Mouse (Mus musculus): ENCODE results near the gene Kif3c. TPM values are rescaled to one million over a fixed set of nuclear protein-coding genes. Genes with fewer than 3 reads are reported as not detected.
"Not testable (repeated sequence)": the region's sequence is repeated elsewhere in the genome, so short reads cannot be mapped to it uniquely, and the experiment has no call there.

The Kif3c gene
- total RNA-seq, 2 experiments from 2014 or later = 1.4 to 2.2 TPM

DNA sequence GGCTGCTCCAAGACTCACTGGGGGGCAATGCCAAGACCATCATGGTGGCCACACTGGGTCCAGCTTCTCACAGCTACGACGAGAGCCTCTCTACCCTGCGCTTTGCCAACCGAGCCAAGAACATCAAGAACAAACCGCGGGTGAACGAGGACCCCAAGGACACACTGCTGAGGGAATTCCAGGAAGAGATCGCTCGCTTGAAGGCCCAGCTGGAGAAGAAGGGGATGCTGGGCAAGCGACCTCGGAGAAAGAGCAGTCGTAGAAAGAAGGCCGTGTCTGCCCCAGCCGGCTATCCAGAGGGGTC is 2.0 kb downstream of the Kif3c start:
- ATAC-seq (replicated peaks; ENCODE audit: poor library complexity) = no peak

DNA sequence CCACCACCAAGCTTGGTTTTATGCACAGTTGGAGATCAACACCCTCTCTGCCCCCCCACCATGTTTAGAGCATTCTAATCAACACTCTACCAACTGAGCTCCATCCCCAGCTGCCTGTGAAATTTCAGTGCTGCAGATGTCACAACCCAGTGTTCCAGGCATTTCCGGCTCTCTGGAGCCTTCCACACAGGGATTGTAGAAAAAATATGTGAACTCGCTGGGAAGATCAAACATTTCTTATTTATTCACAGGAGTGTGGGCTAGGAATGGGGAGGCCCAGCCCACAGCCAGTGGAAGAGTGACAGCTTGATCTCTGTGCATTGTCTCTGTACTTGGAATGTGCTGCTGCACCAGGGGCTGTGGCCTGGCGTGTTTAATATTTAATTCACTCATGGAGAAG is 3.8 kb downstream of the Kif3c start:
- ATAC-seq (replicated peaks; ENCODE audit: poor library complexity) = no peak

DNA sequence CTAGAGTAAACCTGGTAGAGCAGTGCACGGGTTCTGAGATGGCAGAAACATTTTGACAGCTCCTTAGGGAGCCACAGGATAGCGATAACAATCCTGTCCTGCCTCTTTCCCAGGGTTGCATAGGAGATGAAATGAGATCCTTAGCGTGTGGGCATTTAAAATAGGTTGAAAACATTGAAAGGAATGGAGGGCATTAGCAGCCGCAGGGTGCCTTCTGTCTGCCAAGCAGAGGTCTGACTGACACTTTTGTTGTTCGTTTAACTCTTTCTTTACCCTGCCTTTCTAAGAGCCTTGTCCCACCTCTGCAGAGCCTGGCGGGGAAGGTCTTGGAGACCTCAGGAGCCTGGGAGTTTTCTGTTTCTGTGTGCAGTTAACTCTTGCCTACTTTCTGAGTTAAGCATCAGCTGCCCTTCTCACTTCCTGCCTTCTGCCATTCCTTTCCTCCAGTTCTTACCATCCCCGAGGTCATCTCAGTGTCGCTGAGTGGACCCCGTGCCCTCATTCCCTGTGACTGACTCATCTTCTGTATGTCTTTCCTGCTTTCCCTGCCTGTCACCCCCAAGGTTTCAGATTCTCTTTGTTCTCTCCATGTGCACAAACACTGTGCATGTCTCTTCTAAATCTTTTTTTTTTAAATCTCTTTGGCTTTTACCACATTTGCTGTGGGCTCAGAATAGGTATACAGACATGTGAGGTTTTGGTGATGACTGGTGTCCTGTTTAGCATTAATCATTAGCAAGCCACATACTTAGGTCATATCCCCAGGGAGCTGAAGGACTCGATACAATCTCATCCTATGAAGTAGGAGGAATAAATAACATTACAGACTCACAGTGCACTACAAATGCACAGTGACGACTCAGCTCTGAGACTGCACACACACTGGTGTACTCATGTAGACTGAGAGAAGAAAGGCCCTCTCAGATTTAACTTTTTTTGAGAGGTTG is 6.3 kb downstream of the Kif3c start:
- no peak for ATAC-seq (replicated peaks; ENCODE audit: poor library complexity)

DNA sequence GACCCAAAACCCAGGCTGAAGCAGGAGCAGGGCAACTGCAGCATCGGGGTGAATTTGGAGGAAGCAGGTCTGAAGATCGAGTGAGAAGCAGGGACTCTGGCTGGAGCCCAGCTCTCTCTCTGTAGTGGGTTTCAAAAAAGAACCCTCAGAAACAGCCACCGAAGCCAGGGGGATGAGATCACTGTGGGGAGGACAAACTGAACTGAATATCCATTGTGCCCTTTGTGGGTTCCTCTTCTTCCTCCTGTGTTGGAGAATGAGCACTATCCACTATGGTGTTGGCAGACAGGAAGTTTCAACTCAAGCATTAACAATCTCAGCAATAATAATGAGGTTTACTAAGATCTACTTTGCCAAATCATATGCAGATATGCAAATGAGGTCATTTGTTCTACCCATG is 7.1 kb downstream of the Kif3c start:
- 0 out of 2 replicates have a peak, but pooled peaks have one; percentile 9 for ATAC-seq (replicated peaks; ENCODE audit: poor library complexity)

DNA sequence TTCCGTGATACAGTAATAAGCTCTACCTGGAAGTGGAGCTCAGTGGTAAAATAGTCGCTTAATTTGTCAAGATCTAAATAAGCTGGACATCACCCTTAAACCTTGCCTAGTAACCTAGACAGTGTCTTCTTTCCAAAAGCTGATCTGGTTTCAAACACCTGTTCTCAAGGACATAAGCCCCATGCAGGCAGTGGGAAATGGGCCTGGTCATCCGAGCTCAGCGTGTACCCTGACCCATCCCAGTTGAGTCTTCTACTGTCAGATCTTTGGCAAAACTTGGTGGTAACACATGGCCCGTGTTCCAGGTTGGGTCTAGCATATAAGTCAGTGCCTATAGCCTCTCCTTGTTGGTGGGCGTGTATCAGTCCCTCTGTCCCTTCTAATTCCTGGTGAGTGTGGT is 8.6 kb downstream of the Kif3c start:
- ATAC-seq (replicated peaks; ENCODE audit: poor library complexity) = no peak

DNA sequence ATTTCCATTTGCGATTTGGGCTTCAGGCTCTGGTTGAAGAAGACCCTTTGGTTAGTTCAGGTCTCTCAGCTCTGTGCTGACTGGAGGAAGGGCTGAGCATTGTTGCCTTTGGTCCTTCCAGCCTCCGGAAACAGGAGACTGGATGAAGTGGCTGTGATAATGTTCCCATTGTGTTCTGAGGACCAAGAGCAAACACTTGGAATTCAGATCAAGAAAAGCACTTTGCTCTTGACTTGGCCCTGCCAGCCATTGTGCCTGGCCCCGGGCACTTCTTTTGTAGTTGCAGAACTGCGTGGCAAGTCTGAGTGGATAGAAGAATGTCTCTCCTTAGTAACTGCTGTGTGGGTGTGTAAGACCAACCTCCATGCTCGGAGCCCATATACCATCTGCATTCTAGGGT is 9.6 kb downstream of the Kif3c start:
- no peak for ATAC-seq (replicated peaks; ENCODE audit: poor library complexity)

DNA sequence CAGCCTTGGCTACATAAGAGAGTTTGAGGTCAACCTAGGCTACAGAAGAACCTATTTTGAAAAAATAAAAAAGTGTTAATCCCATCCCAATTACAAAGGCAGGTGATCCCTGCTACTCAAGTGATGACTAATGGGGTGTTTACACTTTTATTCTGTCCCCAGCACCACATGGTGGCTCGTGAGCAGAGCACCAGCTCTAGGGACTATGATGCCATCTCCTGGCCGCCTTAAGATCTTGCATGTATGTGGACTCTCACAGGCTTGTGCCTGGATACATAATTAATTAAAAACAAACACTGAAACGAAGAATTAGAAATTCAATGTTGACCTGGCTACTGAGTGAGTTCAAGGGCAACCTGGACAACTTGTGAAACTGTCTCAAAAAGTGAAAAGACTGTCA is 12.3 kb downstream of the Kif3c start:
- peak; percentile 99 for ATAC-seq (replicated peaks; ENCODE audit: poor library complexity)

DNA sequence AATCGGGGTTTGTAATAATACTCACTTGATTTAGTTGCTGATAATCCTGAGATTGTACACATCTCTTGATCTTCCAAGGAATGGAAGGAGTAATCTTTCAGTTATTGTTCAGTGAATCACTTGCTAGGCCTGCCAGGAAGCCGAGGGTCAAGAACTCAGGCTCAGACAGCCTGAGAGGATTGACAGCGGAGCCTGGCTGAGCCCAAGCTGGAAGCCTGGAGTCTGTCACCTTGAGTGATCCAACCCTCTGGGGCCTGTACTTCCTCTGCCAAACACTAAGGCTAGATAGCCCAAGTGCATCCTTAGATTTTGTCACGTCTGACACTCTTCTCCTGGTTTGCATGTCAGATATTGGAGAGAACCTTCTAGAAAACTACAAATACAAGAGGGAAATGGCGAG is 12.8 kb downstream of the Kif3c start:
- ATAC-seq (replicated peaks; ENCODE audit: poor library complexity) = no peak

DNA sequence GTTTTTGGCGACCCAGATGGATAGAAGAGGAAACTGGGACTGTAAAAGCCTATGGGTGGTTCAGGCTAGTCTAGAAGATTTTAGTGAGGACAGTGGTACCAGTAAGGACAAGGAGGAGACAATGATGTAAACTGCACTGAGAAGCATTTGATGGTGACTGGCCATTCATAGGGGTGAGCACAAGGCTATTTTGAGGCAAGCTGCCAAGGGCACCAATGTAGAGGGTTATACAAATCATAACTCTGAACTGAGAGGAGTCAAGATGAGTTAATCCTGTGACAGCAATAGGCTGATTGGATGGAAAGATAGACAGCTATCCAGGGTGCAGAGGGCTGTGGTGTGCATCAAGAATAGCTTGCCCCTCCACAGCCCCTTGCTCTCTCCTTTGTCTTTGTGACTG is 19.9 kb downstream of the Kif3c start:
- ATAC-seq (replicated peaks; ENCODE audit: poor library complexity) = no peak

DNA sequence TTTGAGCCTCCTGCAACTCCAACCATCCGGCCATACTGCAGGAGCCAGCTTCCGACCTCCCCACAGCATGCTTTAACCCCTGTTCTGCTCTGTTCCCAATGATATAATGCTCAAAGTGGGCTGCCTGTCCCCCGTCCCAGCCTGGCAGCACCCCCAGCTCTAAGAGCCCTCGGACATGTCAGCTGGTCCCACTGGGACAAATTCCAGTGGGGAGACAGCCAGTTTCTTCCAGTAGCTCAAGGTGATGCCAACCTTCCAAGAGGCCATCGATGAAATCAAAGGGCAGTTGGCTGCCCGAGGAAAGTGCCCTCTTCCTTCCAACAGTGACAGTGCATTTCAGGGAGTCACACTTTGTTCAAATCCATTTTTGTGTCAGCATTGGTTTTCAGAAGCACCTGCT is 20.3 kb downstream of the Kif3c start:
- ATAC-seq (replicated peaks; ENCODE audit: poor library complexity) = no peak

DNA sequence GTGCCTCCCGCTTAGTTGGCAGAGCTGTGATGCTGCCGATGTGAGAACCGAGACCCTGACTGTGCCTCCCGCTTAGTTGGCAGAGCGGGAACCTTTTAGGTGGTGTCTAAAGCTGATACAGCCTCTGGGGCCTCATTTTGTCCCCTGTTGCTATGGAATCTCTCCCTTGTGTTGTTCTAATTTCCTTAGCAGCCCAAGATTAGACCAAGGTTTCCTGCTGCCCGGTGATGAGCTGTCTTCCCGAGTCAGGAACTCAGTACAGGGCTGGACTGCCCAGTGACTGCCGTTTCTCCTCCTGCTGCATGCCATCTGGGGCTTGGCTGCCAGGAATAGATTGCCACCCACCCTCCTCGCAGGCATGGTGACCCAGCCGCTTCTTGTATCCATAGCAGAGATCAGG is 21.0 kb downstream of the Kif3c start:
- no peak for ATAC-seq (replicated peaks; ENCODE audit: poor library complexity)

DNA sequence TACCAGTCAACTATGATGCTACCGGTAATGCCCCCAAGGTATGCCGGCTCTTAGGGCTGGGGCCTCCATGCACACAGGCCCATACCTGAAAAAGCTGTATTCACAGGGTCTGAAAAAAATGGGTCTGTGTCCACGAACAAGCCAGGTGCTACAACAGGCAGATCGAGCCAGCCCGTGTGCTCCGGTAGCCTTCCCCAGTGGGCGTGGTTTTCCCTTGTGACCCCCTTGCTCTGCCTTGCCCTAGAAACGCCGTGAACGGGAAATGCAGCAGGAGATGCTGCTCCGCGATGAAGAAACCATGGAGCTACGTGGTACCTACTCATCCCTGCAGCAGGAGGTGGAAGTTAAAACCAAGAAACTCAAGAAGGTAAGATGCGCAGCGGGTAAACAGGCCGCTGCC is 23.0 kb downstream of the Kif3c start:
- no peak for ATAC-seq (replicated peaks; ENCODE audit: poor library complexity)

DNA sequence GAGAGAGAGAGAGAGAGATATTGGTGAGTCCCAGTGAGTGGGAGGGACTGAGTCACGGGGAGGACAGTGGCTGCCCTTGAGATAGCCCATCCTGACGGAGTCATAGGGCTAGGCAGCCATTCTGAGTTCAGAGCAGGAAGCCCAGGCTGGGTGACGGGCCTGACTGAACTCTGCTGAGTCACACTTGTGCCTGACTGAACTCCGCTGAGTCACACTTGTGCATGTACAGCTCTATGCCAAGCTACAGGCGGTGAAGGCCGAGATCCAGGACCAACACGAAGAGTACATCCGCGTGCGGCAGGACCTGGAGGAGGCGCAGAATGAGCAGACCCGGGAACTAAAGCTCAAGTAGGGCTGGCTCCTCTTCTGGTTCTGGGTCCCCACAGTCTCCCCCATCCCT is 24.5 kb downstream of the Kif3c start:
- ATAC-seq (replicated peaks; ENCODE audit: poor library complexity) = peak; percentile 26; the same call in 1 of the 2 replicates

DNA sequence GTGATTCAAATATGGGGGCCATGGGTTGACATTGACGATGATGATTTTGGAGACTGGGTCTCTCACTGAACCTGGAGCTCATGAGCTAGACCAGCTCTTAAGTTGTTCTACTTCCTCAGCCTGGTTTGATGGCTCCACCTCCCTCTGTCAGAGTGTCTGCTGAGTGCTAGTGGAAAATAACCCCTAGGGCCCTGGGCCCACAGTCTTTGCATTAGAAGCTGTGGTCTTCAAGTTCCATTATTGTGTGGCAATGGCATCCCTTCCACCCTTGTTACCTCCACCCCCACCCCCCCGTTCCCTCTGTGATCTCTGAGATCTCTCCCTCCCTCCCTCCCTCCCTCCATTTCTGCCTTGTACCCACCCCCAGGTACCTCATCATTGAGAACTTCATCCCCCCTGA is 25.1 kb downstream of the Kif3c start:
- ATAC-seq (replicated peaks; ENCODE audit: poor library complexity) = no peak

DNA sequence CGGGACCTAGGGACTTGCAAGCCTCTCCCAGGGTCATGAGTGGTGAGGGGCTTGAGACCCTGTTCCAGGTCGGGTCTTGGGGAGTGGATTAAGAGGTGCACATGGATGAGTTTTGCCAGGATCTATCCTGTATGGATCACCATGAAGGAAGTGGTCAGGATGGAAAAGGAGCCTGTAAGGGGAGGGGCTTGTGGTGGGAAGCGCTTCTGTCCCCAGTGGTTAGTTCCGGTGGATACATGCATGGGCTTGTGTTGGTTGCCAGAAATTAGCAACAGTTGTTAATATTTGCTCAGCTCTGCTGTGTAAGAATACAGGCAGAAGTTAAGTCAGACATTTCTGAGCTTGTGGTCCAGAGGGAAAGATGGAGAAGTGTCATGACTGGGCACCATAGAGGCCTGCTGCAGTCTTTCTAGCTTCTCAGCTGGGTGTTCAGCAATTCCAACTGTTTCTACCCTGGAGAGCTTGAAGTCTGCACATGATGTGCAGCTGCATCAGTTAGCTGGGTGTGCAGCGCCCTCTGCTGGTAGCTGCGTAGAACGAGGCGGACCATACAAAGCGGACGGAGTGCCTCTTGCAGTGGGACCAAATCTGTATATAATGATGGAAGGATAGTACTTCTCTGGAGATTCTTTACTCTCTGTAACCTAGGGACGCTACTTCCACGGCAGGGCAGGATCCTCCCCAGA is 25.8 kb downstream of the Kif3c start:
- peak; percentile 93 for ATAC-seq (replicated peaks; ENCODE audit: poor library complexity)

DNA sequence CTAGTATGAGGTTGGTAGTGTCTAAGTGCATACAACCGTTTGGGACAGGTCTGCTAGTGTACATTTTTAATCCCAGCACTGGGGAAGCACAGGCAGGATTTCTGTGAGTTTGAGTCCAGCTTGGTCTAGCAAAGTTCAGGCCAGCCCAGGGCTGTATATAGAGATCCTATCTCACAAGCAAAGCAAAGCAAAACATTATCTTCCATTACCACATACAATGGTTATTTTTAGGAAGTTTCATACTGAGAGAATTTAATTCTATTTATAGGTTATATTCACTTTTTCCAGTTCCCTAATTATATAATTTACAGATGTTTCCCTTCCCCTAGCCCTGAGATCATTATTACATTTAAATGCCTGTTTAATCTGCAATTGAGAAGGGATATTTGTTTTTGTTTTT is 26.3 kb downstream of the Kif3c start:
- ATAC-seq (replicated peaks; ENCODE audit: poor library complexity) = peak; percentile 45

DNA sequence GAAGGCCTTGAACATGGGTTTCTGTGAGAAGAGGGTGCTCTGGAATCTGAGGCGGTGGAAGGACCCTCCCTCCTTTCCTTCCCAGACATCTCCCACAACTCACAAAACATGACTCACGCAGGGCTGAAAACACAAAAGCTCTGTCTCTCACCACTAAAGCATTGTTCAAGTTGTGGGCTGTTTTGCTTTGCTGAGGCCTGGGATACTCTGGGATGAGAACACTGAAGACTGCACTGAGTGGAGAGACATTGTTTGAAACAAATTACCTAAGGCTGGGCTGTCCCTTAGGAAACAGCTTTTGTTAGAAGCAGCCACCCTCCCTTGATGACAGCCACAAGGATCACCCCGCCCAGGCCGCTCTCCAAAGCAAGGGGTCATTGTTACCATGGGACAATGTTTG is 28.2 kb downstream of the Kif3c start:
- no peak for ATAC-seq (replicated peaks; ENCODE audit: poor library complexity)

DNA sequence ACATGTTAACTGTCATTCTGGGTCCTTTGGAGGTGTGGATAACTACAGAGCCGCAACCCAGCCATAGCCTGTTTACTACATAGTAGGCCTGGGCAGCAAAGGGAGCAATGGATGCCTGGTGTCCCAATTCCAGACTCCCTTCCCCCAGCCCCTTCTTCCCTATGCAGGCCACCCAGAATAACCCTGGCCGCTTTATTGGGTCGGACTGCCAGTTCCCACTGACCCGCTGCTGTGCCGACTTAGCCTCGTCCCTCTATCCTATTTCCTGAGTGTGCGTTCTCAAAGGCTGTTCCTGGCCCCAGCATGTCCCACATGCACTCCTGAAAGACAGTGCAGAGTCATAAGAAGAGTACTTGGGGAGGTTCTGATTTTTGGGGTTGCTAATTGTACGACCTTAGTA is 32.0 kb downstream of the Kif3c start:
- no peak for ATAC-seq (replicated peaks; ENCODE audit: poor library complexity)

DNA sequence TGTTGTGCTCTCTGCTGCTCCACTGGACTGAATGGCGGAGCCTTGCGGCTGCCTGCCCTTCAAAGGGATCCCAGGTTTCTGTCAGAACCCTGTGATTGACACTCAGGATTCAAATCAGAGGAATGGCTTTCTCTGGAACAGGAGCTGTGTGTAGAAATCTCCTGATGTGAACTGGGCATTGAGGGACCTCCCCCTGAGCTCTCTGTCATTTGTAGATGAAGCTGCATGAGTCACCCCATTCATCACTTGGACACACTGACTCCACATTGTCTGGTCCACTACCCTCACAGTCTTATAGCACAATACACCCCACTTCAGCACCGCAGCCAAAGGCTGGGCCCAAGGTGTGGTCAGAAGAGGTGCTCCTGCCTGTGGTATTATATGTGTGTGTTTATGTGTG is 40.7 kb downstream of the Kif3c start:
- ATAC-seq (replicated peaks; ENCODE audit: poor library complexity) = not testable (repeated sequence)

DNA sequence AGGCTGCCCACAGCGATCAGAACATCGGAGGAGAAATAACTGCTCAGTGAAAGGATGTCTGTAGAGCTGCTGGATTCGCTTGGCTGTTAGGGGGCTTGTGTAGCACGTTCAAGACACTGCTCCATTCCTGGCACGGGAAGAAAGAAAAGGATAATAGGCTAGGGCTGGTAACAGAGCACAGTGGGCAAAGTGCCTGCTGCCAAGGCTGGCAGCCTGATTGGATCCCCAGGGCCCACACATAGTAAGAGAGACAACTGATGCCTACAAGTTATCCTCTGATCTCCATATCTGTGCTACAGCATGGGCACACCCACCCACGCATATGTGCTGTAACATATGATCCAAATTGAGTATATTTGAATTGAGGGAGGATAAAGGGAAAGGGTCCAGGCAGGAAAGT is 41.7 kb downstream of the Kif3c start:
- ATAC-seq (replicated peaks; ENCODE audit: poor library complexity) = no peak

DNA sequence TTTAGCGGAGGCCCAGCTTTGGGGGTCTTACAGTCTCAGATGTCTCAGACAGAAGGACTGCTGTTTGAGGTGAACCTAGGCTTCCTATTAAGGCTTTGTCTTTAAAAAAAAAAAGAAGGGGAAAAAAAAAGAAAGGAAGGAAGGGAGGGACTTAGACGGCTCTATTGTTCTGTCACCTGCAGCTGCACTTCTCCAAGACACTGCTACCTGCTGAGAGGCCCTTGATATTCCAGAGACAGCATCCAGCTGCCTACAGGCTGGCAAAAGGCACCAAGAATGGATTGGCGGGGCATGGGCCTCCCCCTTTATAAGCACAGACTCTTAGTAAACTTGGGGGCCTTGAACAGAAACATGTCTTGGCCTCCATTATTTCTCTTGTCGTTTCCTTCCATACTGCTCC is 50.0 kb downstream of the Kif3c start:
- no peak for ATAC-seq (replicated peaks; ENCODE audit: poor library complexity)

DNA sequence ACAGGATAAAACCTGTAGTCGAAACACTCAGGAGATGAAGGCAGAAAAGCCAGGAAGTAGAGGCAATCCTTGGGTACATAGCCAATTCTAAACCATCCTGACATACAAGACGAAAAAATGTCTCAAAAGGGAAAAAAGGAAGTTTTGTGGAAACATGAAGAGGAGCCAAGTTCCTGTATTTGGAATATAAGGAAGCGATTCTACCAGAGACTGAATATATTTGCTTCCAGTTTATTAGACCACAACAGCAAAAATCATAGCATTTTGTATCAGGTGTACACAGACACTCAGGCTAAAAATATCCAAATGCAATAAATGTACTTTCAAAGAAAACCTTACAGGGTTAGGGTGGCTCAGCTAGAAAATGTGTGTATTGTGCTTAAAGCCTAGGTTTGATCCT is 53.8 kb downstream of the Kif3c start:
- peak; percentile 57 for ATAC-seq (replicated peaks; ENCODE audit: poor library complexity)

DNA sequence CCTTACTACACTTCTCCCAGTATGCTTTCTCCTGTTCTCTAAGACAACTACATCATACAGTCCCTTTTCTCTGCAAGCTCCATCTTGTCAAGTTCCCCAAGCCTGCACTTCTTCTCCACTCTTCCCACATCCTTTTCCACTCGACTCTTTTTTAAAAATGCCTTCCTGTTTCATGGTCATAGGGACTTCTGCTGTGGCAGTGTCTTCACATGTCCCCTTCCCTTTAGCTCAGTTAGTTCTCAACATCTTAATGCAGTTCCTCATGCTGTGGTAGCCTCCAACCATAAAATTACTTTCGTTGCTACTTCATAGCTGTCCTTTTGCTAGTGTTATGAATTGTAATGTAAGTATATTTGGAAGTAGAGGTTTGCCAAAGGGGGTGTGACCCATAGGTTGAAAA is 55.6 kb downstream of the Kif3c start:
- peak; percentile 58 for ATAC-seq (replicated peaks; ENCODE audit: poor library complexity)
